Mouse (Mus musculus) spleen, postnatal 4 days (tissue): ENCODE data around the gene Actl9.

Source experiments
- DNase-seq, 2 experiments: peaks; one replicate each; pipeline ENCODE4 v3.0.0; 2022; ENCODE audit warnings: low spot score in 2 of 2

Actl9 gene

DNA sequence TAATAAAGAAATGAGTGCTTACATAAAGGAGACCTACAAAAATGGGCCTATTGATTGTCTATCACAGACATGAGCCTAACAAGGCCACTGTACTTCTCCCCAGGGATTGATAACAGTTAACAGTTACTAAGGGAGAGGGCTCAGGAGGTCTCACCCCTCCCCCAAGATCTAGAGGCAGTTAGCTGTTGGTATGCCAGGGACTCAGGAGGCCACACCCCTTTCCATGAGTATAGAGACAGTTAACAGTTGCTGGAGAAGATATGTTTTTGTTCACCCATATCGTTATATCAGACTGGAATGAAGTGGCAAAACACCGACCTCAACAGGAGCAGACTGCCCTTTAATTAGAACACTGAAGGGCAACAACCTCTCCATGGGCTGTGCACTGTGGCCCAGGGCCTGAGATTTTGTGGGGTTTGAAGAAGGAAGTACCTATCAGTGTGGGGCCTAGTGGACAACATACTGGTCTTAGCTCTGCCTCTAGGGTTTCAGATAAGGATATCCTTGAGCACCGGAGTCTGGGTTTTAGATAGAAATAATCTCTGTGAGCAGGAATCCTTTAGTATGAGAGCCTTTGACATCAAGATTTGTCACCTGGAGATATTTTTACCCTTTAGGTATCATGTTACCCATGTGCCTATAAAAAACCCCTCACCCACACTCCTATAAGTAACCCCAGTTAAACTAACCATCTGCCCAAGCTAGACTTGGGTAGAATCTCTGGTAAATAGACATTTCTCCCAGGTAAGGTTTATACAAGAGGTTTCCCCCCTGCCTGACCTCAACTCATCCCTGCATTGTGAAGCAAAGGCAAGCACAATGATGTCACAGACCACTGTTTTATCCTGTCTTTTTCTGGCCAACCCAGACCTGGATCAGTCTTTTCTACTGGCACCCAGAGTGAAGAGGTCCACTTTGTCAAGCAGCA is at the start of gene Actl9:
Gene Actl9 (plus strand): TSS at position 878 of the 928 bp plus-strand sequence.
- DNase-seq: no peak

- DNase-seq: no peak
Measured at GRCm38 (mm10) chr17:33385705-33386104, 47.0 kb upstream of the Actl9 start.

- no peak for DNase-seq
Measured at GRCm38 (mm10) chr17:33392271-33392670, 40.4 kb upstream of the Actl9 start.

DNA sequence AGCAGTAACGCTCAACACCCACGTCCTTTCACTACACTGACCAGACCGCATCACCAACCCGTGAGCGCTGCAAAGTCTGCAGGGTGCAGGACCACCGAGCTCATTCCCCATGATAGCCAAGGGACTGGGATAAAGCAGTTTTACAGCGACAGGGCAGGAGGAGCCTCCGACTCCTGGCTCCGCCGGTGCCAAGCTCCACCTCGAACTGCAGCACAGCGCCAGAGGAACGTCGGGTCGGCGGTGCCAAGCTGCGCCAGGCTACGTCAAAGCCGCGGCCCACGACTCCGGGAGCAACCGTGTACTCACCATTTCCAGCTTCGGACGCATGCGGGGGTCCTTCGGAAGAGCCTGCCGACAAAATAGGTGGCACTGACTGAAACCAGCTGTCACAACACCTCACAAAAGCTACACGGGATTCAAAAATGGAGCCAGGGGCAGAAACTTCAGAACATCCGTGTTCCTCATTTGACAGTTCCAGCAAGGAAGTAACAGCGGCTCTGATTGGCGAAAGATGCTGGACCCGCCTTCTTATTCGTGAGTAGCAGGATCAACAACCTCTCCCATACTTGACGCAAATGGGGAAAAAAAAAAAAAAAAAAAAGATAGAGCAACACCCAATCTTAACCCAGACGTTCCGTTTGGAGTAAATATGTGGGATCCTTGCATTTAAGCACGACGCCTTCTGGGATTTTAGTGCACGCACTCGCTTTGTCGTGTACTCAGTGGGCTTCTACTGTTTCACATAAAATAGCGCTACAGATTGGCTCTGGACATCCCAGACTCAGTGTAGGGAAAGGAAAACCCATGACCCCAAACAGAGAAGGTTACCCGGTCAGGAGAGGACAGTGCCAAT is 38.3 kb upstream of the Actl9 start, which contains the start of gene Zfp101:
Gene Zfp101 (minus strand): TSS at position 460 of the 853 bp plus-strand sequence.
- DNase-seq: peak; percentile 83 to 87

- peak; percentile 62 to 86 for DNase-seq
Measured at GRCm38 (mm10) chr17:33439148-33439547, 6.5 kb downstream of the Actl9 start.

DNA sequence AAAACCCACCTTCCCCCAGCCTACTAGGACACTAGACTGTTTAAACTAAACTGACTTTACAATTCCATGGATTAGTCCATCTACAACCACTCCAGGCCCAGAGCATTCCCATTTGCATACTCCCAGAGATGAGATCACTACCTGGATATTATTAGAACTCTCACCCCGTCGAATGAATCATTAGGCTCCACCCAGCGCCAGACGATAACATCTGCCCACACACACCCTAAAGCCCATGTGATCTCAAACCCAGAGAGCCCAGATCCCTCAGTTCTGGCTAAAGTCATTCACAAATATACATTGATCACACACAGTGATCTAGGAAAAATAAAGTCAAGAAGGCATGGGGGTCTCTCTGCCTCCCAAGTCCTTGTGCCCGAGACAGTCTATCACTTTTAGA is 7.2 kb downstream of the Actl9 start:
- DNase-seq: no peak

DNA sequence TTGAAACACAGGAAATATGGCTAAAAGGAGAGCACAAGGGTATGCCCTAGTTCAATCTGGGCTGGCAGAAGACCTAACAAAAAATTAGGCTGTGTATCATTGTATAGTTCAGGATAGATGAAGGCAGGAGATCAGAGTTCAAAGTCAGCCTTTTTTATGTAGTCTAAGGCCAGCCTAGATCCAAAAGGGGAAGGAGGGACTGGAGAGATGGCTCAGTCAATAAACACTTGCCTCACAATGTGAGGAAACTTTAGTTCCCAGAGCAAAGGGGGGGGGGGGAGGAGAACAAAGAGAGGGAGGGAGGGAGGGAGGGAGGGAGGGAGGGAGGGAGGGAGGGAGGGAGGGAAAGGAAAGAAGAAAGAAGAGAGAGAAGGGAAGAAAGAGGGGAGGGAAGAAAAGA is 8.5 kb downstream of the Actl9 start:
- no peak for DNase-seq

DNA sequence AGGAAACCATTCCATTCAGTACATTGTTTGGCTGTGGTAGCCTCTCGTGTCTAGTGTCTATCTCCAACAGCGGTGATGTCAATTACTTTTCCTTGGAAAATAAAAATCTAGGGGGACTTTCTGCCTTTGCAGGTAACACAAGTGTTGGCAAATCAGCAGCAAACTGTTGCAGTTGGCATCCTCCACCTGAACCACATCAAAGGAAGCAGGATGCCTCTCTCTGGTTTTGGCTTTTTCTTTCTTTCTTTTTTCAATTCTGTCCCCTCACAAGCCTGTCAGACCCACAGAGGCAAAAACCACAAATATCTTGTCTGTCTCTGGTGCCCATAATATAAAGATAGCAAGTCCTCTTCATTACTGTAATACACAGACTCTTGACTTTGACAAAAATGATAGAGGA is 23.9 kb downstream of the Actl9 start:
- DNase-seq: no peak

- DNase-seq: no peak
Measured at GRCm38 (mm10) chr17:33471206-33471605, 38.5 kb downstream of the Actl9 start.
